Mouse (Mus musculus) adrenal gland, adult 18-20 months (tissue): Measurements from ENCODE around the gene Capn11. TPM values are rescaled to one million over a fixed set of nuclear protein-coding genes. Genes with fewer than 3 reads are reported as not detected.

Source experiments
- DNase-seq, 2 experiments: peaks; one replicate each; pipeline ENCODE4 v3.0.0; 2021 to 2022; ENCODE audit warnings: low spot score in 2 of 2
- long read RNA-seq, 2 experiments: library from polyadenylated mRNA; stranded (forward); transcript quantifications; one replicate each; pipeline ENCODE4 v2.0.0; 2021
- total RNA-seq, 2 experiments: library from RNA; stranded (reverse); gene quantifications; 1 replicate in 1 of 2; 2 replicates in 1 of 2; pipeline ENCODE4 v1.2.3; 2021

Gene Capn11
- total RNA-seq, result under 1 TPM; 0.19 to 0.40 TPM
- long read RNA-seq, experiment 1, result 0 reads
- long read RNA-seq, experiment 2, result 0 reads

DNA sequence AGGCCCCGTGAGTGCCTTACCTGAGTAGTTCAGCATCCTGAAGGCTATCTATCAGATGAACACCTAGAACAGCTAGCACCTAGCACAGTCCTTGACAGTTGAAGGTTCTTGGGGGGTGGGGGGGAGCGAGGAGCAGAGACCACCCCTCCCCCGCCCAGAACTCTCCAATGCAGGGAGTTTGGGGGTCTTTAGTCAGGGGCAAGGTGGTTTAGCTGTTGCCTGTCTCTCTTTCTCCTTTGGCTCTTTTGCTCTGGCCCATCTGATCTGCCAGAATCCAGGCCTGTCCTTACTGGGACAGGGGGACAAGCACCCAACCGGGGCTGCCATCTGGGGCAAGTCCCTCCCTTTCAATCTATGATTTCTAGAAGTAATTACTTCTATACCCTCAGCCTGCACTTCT, at the start of gene Capn11:
Gene Capn11 (minus strand): TSS at position 101 of the 400 bp plus-strand sequence.
- DNase-seq, result no peak

DNA sequence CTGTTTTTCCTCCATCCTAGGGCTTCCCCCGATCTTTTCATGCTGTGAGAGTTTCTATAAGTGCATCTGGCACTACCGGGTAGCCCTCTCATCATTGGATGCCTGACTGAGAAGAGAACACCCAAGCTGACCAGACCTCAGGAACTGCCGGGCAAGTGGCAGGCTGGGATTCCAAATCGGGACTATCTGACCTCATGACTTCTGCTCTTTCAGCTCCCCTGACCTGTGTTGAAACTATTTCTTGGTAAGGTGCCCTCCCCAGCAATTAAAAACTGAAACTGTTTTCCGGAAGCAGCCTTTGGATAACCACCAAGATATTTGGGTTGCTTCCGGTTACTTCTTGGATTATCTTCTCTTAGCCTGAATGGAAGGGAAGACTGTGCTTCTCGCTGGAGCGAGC, 49.1 kb upstream of the Capn11 start:
- no peak for DNase-seq

DNA sequence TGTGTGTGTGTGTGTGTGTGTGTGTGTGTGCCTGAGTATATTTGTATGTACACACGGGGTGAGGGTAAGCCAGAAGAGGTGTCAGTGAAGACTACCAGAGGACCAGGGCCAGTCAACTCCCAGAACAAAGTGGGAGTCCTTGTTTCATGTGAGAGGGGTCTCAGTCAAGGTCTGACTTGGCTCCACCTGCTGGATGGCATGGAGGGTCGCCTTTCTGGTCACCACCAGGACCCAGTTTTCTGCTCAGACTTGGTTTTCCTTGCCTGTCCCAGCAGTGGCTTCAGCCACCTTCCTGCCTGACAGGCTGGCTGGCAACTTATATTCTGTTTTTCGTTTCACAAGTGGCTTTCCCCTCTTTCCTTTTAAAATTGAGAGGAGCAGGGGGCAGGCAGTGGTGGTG, 48.3 kb upstream of the Capn11 start:
- DNase-seq, result no peak

DNA sequence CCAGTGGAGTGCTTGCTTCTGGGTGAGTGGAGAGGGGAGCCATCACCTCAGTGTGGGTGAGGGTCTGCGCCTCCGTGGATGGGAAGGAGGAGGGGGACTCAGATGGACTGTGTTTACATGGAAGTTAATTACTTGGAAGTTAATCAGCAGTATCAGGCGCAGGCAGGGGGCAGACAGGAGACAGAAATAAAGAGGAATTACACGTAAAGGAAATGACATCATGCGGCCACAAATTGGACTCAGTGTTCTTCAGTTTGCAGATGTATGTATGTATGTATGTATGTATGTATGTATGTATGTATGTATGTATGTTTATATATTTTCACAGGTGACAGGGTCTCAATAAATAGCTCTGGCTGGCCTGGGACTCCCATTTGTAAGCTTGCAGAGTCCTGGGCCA, 47.7 kb upstream of the Capn11 start:
- DNase-seq, result no peak

DNA sequence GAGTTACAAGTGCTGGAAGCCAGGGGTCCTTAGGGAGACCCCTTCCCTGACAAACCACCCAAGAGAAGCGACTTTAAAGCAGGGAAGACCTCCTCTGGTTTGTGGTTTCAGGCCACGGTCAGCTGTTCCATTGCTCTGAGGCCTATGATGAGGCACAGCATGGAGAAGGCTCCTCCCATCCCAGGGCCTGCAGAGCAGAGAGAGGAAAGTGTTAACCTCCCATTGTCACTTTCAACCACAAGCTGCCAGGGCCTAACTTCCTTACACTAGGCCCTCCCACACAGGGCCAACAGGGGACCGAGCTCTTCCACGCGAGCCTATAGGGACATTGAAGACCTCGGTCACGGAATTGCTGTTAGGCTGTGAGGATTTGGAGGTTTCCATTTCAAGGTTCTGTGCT, 44.1 kb upstream of the Capn11 start:
- DNase-seq, result no peak

DNA sequence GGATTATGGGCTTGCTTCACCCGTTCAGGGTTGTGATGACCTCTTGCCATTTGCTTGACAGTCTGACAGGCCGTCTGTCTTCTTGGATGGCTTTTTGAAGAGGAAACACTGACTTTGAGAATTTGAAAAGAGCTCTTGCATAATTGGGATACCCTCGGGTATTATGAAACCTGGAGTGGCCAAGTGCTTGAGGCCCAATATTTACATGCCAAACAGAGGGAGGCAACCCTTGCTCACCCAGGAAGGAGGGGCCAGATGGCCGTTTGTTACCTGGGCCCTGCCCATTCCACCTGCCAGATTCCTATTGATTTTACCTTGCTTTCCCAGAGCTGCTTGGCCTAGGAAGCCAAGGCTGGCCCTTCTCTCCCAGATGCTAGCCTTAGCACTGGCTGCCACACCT, 43.1 kb upstream of the Capn11 start:
- DNase-seq, result no peak

DNA sequence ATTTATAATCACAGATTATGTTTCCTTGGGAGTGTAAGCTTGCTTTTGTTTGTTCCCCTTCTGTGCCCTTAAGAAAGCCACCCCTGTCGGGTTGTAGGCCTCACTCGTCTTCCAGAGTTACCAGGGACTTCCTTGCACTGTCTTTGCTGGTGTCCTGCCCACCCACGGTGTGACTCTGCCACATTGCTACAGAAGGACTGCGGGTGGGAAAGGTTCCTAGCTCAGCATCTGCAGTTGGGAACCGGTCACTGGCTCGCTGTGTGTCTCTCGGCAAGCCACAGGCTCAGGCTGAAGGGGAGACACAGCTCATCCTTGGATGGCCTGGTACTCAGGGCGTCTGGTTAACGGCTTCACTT, 42.1 kb upstream of the Capn11 start:
- no peak for DNase-seq

DNA sequence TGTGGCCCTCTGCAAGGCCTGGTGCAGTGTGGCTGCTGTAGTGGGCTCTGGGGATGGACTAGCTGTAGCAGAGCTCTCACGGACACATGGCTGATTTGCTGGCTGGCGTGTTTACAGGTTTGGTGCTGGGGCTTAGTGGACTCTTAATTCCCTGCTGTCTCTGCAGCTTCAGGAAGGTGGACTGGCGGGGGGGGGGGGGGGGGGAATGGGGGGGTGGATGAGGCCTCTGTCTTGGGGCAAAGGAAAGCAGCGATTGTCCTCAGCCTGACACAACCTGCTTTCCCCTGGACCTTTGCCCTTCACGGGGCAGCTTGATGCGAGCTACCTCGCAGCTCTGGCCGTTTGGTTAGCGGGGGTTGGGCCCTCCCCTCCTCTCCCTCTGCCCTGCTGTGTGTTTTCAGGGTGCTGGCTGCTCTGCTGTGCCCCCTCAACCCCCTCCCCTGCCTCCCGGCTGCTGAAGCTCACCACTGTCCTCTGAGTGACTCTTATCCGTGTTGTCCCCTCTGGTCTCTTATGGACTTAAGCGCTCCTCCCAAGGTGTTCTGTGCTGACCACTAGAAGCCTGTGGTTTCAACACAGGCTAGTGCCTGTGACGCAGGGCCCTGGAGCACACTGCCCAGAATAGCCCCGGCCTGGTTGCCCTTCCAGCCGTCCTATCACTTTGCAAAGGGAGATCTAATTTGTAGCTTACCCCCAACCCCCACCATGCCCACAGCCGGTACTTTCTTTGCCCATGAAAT, 41.5 kb upstream of the Capn11 start:
- no peak for DNase-seq

DNA sequence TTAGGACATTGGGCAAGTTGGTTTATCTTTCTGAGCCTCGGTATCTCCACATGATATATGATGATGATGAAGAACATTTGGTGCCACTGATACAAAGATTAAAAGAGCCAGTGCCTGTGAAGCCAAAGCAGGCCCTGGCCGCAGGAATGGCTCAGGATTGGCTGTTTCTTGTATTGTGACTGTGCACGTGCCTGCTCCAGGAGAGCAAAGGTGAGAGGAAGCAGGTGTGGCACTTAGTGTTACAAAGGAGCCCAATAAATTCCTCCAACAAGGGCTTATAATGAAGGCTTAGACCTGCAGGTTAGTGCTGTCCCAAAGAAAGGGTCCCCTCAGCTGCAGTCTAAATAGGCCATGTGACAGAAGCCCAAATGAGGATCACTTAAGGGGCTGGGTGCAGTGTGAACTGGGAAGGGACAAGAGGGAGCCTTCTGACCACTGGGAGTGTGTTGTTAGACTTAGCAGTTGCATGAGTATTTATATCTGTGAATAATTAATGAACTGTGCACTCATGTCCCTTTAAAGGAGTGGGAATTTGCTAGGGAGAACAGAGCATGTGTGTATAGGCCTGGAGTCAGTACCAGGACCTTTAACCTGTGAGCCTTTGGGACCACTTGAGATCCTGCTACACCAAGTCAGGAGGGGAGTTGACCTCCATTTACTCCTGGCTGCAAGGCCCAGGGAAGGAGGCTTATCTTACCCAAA, 40.1 kb upstream of the Capn11 start:
- no peak for DNase-seq

DNA sequence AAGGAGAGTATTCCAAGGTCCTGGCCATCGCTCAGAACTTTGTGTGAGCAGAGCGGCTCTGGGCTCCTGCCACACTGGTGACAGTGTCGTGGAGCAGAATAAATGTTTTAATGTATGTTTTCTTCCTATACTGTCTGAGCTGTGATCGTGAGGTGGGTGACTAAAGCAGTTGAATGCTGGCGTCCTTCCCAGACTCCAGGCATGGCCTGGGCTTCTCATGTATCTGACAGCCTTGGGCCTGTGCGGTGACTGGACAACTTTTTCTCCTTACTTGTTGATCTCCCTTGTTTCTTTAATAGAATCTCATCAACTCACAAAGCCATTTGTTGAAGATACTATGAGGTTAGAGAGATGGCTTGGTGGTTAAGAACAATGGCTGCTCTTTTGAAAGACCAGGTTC, 39.2 kb upstream of the Capn11 start:
- no peak for DNase-seq

DNA sequence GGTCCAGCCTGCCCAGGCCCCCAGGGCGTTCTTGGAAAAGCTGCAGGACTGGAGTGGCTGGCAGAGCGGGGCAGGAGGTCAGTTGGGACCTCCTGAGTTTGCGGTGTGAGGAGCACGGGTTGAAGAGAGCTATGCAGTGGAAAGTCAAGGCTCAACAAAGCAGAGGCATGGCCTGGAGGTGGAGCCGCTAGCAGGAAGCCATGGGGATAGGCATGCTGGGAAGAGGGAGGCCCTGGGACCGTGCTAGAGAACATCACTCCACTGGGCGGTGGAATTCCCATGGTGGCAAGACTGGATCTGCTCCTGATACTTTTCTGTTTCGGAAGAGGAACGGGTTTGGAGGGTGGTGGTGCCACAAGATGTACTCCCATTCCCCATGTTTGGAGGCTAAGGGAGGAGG, 37.9 kb upstream of the Capn11 start:
- no peak for DNase-seq

DNA sequence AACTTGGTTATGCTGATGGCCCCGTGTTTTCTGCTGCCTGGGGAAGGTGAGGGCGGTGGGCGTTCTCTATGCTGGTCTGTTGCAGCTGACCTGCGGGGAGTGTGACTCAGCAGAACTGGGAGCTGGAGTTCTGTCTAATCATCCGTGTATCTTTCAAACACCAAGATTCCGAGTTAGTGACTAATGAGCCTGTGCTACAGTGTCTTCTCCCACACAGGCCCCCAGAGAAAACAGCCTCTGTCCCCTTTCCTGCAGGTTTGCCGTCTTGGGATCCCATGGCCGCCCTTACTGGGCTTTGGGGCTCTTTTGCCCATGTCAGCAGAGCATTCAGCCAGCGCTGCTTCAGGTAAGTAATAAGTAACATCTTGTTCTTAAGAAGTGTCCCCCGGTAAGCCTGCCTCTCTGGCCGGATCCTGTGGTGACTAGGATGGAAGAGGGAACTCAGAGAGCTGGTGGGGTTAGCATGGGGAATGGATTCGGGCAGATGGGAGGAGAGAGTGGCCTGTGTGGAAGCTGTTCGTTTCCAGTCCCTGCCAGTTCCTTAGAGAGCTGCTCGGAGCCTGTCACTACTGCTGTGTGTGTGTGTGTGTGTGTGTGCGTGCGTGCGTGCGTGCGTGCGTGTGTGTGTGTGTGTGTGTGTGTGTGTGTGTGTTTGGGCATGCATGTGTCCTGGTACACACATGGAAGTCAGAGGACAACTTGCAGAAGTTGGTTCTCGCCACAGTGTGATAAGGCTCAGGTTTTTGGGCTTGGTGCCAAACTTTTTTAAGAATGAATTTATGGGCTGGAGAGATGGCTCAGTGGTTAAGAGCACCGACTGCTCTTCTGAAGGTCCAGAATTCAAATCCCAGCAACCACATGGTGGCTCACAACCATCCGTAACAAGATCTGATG, 36.3 kb upstream of the Capn11 start:
- peak in 1 of 2 experiments; percentile 14 for DNase-seq

DNA sequence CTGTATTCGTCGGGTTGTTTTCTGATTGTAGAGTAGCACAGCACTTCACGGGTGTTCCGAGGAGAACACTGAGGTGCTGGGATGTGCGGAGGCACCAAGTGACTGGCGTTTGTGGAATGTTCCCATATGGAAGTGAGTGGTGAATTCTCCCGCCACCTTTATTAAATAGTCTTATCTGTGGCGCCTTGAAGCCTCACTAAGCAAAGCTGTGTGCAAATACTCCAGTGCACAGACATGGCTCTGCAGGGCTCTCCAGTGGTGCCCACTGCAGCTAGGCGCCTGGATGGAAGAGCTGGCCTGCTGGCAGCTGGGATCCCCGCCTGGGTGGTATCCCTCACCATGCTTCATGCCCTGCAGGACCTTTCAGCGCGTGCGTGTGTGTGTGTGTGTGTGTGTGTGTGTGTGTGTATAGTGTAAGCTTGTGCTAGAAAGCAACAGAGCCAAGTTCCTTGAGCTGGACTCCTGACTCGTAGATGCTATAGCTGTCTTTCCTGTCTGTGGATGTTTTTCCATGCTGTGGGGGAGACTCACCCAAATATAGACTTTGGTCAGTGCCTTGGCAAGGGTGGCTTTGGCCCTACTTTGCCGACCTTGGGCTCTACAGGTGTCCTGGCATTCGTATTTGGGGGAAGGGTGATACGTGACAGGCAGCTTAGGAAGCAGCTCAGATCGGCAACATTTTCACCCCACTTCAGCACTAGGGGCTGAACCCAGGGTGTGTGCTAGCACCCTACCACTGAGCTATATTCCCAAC, 34.9 kb upstream of the Capn11 start:
- no peak for DNase-seq

DNA sequence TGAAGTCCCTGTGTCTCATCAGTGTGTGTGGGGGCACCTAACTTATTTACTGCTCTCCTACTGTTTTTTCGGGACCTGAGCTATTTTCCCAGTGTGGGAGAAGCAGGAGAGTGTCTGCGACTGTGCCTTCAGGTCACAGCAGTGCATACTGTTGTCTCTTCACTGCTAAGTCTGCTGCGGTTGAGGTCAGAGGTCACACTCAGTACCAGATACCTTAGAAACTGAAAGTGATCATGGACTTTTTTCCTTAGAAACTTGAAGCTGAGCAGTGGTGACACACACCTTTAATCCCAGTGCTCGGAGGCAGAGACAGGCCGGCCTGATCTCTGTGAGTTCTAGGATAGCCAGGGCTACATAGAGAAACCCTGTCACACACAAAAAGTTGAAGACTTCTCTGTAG, 33.0 kb upstream of the Capn11 start:
- no peak for DNase-seq

DNA sequence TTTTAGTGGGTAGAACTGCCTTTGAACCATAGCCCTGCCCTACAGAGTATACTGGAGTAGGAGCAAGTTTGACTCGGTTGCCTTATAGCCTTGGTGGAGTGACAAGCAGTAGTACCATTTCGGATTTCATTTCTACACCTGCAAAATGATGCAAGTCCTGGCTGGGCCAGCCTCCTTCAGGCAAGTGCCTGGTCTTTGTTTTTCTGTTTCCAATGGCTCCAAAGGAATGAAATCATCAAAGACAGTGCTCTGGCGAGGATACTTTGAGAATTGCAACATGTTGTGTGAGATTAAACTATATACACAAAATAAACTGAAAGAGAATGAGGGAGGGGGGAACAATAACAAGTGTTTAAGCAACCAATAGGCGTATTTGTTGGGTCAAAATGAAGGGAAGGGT, 30.9 kb upstream of the Capn11 start:
- DNase-seq, result no peak

DNA sequence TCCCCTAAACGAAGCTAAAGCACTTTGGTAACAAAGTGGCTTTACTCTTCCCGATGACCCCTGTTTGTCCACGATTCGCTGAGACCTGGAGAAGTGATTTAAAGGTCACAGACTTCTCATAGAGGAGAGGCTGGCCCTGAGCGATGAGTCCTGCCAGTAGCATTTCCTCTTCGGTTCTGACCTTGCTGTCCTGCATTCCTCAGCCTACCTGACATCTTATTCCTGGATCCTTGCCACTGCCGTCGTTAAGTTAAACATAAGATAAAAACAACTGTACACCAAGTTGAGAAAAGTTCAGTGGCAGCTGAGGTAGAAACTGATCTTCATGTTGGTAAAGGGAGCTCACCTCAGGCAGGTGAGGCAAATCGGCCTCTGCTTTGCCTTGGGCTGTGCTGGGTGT, 30.0 kb upstream of the Capn11 start:
- DNase-seq, result no peak

DNA sequence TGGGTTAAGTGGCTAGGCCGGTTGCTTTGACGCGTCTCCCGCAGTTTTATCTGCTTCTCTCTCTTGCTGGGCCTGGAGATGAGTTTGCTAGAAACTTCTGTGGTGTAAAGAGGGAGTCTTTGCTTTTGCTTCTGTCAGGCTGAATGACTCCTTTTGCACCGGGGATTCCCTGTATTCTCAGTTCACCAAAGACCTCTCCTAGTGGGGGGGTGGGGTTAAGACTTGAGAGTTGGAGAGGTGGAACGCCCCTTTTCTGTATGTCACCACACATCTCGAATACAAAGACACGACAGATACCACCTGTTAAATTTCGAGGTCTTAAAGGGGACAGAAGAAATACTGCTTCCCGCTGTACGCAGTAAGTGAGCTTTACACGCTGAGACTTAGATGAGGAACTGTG, 27.6 kb upstream of the Capn11 start, which contains the start of gene Tmem63b:
Gene Tmem63b (minus strand): TSS at position 190 of the 400 bp plus-strand sequence.
- DNase-seq, result no peak

DNA sequence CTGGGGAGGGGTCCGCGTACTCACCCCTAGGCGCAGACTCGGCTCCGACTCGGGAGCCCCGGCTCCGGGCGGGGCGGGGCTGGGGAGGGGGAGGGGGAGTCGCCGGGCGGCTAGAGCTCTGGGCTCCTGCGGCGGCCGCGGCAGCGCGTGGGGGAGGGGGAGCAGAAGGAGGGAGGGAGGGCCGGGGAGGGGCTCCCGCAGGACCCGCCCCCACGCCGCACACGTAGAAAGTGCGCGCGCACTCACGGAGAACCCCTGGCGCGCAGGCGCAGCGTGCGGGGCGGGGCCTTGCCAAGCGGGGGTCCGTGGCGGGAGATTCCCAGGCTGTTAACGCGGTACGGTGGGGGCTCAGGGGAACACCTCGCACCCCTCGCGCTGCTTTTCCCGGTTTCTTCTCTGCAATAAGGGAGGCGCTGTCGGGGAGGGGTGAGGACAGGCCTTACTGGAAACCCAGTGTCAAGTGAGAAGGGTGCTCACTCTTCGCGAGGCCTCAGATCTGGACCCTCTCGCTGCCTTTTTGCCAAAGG, 27.0 kb upstream of the Capn11 start, which contains the start of gene Mrpl14:
Gene Mrpl14 (plus strand): TSS at position 230 of the 527 bp plus-strand sequence.
- peak; percentile 95 to 96 for DNase-seq

DNA sequence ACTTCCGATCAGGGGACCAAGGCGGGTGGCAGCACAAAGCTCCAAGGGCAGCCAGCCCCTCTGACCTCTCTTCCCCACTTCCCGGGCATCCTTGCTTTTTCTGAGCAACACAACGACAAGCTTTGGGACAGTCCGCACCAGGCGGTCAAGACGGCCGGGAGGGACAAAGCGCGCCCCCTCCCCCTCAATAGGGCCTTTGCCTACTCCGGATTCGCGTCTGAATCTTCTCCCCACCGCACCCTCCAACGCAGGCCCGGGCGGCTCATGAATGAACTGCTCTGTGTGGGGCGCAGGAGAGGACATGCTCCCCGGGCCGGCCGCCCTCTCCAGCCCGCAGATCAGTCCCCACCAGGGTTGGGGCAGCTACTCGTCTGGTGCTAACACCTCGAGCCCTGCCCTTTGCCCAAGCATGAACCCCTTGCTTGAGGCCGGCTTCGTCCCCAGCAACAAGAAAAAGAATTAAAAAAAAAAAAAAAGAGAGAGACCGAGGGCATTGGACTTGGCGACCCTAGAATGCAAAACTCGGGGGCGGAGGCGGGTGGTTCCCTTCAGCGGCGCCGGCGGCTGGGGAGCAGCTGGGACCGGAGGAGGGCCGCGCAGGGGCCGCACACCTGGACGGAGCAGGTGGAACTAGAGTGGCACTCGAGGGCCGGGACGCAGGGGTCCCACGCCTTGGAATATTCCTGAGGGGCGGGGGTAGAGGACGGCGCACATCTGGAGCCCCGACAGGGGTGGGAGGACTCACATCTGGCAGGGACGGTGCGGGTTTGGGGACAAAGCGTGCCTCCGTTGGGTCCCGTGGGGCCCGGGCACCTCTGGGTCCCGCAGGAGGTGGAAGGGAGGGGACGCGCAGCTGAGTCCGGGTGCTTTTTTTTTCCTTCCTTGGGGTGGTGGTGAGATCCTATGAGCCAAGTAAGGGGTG, 26.3 kb upstream of the Capn11 start:
- DNase-seq, result peak; percentile 53
